Mouse (Mus musculus) gastrocnemius, postnatal 10 days (tissue): ENCODE data around the gene Myl10. TPM values are rescaled to one million over a fixed set of nuclear protein-coding genes. Genes with fewer than 3 reads are reported as not detected.
A peak's percentile ranks its signal among the peaks of the same experiment; 100 is the strongest.
"Not testable (repeated sequence)": the region's sequence is repeated elsewhere in the genome, so short reads cannot be mapped to it uniquely, and the experiment has no call there.

Source experiments
- DNase-seq: peaks from one replicate; pipeline ENCODE4 v3.0.0; 2021; ENCODE audit warnings: mixed read lengths
- long read RNA-seq, 2 experiments: library from polyadenylated mRNA; stranded (forward); transcript quantifications; one replicate each; pipeline ENCODE4 v2.0.0; 2021
- total RNA-seq, 2 experiments: library from RNA; stranded (reverse); gene quantifications; 2 replicates each; pipeline ENCODE4 v1.2.3; 2021

Myl10 gene
- 1 to 10 TPM; 3.1 to 7.2 TPM for total RNA-seq
- long read RNA-seq, experiment 1, partial matches to known transcripts: 0 of 4 reads
- long read RNA-seq, experiment 1, other reads (novel, unspliced or antisense): 3 of 4 reads
- long read RNA-seq, experiment 2: 0 reads

- DNase-seq: no peak
Measured at GRCm38 (mm10) chr5:136692784-136693183, at the start of gene Myl10. Gene Myl10 (plus strand): TSS chr5:136693146.

GRCm38 (mm10) chr5:136646731-136647328 is 46.1 kb upstream of the Myl10 start:
- no peak for DNase-seq

- no peak for DNase-seq
Measured at GRCm38 (mm10) chr5:136649071-136649470, 43.9 kb upstream of the Myl10 start.

GRCm38 (mm10) chr5:136649655-136650054 is 43.3 kb upstream of the Myl10 start:
- DNase-seq: no peak

GRCm38 (mm10) chr5:136654481-136654880 is 38.5 kb upstream of the Myl10 start:
- no peak for DNase-seq

- DNase-seq: no peak
Measured at GRCm38 (mm10) chr5:136656830-136657395, 36.0 kb upstream of the Myl10 start.

GRCm38 (mm10) chr5:136660721-136661120 is 32.2 kb upstream of the Myl10 start:
- not testable (repeated sequence) for DNase-seq

- DNase-seq: no peak
Measured at GRCm38 (mm10) chr5:136662281-136662680, 30.7 kb upstream of the Myl10 start.

GRCm38 (mm10) chr5:136662822-136663221 is 30.1 kb upstream of the Myl10 start:
- DNase-seq: no peak

GRCm38 (mm10) chr5:136664497-136664896 is 28.4 kb upstream of the Myl10 start:
- peak; percentile 81 for DNase-seq

- DNase-seq: no peak
Measured at GRCm38 (mm10) chr5:136676315-136677030, 16.5 kb upstream of the Myl10 start.

- DNase-seq: no peak
Measured at GRCm38 (mm10) chr5:136678840-136679348, 14.1 kb upstream of the Myl10 start.

- no peak for DNase-seq
Measured at GRCm38 (mm10) chr5:136686349-136686748, 6.6 kb upstream of the Myl10 start.

- DNase-seq: peak; percentile 68
Measured at GRCm38 (mm10) chr5:136687561-136687960, 5.4 kb upstream of the Myl10 start.

GRCm38 (mm10) chr5:136688841-136689240 is 4.1 kb upstream of the Myl10 start:
- DNase-seq: no peak

- DNase-seq: no peak
Measured at GRCm38 (mm10) chr5:136691170-136691569, 1.8 kb upstream of the Myl10 start.

- no peak for DNase-seq
Measured at GRCm38 (mm10) chr5:136693418-136693817, 472 bp downstream of the Myl10 start.

GRCm38 (mm10) chr5:136694976-136695375 is 2.0 kb downstream of the Myl10 start:
- DNase-seq: no peak

- no peak for DNase-seq
Measured at GRCm38 (mm10) chr5:136696516-136696915, 3.6 kb downstream of the Myl10 start.

- no peak for DNase-seq
Measured at GRCm38 (mm10) chr5:136697618-136698017, 4.7 kb downstream of the Myl10 start.

- DNase-seq: no peak
Measured at GRCm38 (mm10) chr5:136702159-136702725, 9.3 kb downstream of the Myl10 start.

GRCm38 (mm10) chr5:136703751-136704150 is 10.8 kb downstream of the Myl10 start:
- DNase-seq: peak; percentile 86

- DNase-seq: no peak
Measured at GRCm38 (mm10) chr5:136704151-136704550, 11.2 kb downstream of the Myl10 start.
